Mouse (Mus musculus) stomach, postnatal 0 days (tissue): ENCODE measurements around the gene Kcnd3.

Experiments used
- CTCF ChIP-seq: IDR thresholded peaks from 2 replicates; pipeline ENCODE4 v1.5.1; 2016; ENCODE audit warnings: antibody characterized with exemption, low read depth, mild to moderate bottlenecking, moderate library complexity
- EP300 ChIP-seq: optimal IDR thresholded peaks from 2 replicates; pipeline ENCODE3; 2016; ENCODE audit warnings: antibody characterized with exemption

GRCm38 (mm10) chr3:105688536-105688935 is 236.4 kb downstream of the Kcnd3 start:
- TF ChIP-seq EP300, result no peak
- TF ChIP-seq CTCF, result no peak
